Mouse (Mus musculus) frontal cortex, adult 2 months (tissue): ENCODE measurements around the gene Gm42417. TPM values are rescaled to one million over a fixed set of nuclear protein-coding genes. Genes with fewer than 3 reads are reported as not detected.

Source experiments
- DNase-seq, 2 experiments: peaks; one replicate each; pipeline ENCODE4 v3.0.0; 2022; ENCODE audit warnings: low spot score in 1 of 2; ENCODE audit errors: extremely low spot score in 1 of 2
- polyA plus RNA-seq: library from polyadenylated mRNA; depleted of rRNA; stranded (reverse); fragments of >200 nt; gene quantifications from 2 replicates; pipeline ENCODE4 v1.2.3, GENCODE M21; 2012

Gene Gm42417
- polyA plus RNA-seq, 1 experiment: not detected

DNA sequence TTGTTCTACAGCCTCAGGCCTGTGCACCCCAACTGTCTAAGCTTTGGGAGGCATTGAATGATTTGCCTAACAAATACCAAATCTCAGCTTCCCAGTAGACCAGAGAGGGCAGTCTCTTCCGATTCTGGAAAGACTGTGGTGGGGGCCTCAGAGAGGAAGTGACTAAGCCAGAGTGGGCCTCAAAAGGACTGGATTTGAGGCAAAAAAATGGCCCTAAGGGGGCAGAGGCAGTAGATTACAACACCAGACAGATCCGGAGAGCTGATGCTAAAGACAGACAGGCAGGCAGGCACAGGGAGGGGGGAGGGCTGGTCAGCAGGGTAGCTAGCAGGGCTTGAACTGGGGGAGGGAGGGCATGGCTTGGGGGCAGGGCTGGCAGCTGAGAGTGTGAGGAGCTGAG lies 27.2 kb upstream of the Gm42417 start:
- DNase-seq: no peak

DNA sequence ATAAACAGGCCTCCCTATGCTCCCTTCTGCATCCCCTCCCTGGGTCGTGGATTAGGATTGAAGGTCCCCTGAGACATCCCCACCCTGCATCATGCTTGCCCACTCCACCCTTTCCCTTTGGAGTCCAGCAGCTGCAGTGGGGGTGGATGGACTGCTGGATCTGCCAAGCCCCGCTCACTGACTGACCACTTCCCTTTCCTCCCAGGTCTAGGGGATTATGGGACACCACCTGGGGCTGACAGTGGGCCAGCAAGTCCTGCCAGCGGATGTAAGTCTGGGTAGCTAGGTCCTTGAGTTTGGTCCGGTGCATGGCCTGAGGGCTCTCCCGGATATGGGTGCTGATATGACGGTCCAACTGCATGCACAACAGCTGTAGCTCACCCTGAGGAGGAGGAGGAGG lies 24.9 kb upstream of the Gm42417 start:
- no peak for DNase-seq

DNA sequence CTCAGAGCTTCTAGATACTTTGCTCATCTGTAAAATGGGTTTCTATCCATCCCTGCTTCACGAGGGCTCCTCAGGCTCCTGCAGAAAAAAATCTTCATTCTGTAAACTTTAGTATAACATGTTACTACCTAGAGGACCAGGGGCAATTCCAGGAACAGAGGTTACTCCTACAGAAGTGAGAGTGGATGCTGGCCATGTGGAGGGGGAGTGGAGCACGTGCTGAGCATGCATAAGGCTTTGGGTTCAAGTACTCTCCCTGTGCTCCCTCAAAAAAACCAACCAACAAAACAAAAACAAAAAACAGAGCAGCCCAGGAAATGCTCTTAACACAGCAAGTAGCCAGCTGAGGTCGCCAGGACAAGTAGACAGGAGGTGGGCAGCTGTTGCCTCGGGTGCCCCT lies 24.4 kb upstream of the Gm42417 start:
- no peak for DNase-seq

GRCm38 (mm10) chr1:36563197-36563596 lies 24.0 kb upstream of the Gm42417 start:
- DNase-seq: no peak

- no peak for DNase-seq
These were observed 23.2 kb upstream of the Gm42417 start for GRCm38 (mm10) chr1:36562388-36562787.

DNA sequence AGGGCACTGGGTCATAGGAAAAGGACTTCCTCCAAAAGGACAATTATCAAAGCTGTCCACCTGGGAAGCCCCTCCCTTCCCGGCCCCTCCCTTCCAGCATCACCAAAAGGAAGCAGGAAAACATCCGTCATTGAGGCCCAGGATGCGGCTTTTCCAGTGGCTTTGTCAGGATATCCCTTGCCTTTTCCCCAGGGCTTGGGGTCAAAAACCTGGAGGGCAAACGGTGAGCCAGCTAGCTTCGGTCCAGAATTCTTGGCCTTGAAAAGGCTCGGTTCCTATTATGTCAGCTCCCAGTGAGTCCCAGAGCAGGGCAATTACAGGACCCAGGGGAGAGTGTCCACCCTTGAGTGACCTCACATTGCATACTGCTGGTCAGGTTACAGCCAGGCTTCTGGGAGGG lies 21.7 kb upstream of the Gm42417 start:
- DNase-seq: no peak

DNA sequence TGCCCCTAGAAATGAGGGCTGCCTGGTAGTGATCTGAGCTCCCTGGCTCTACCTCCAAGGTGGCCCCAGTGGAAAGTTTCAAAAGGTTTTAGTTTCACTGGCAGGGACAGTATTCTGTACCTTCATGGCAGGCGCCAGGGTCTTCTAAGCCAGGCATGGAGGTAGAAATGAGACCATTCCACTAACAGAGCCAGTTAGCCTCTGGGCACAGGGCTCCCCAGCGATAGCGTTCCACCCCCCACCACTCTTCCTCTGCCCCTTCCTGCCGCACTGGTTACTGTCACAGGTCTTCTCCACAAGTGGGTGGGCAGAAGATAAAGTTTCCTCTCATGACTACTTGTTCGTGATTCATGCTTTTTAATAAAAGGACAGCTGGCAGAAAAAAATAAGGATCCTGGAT lies 20.7 kb upstream of the Gm42417 start:
- no peak for DNase-seq

- no peak for DNase-seq
These were observed 20.0 kb upstream of the Gm42417 start for GRCm38 (mm10) chr1:36559256-36559655.

GRCm38 (mm10) chr1:36558031-36558993 lies 19.1 kb upstream of the Gm42417 start, which contains the start of gene Sema4c:
TSS of gene Sema4c (minus strand) at chr1:36558349.
- peak in 1 of 2 experiments; percentile 74 for DNase-seq

- peak in 1 of 2 experiments; percentile 71 for DNase-seq
These were observed 18.3 kb upstream of the Gm42417 start for GRCm38 (mm10) chr1:36557457-36558011.

DNA sequence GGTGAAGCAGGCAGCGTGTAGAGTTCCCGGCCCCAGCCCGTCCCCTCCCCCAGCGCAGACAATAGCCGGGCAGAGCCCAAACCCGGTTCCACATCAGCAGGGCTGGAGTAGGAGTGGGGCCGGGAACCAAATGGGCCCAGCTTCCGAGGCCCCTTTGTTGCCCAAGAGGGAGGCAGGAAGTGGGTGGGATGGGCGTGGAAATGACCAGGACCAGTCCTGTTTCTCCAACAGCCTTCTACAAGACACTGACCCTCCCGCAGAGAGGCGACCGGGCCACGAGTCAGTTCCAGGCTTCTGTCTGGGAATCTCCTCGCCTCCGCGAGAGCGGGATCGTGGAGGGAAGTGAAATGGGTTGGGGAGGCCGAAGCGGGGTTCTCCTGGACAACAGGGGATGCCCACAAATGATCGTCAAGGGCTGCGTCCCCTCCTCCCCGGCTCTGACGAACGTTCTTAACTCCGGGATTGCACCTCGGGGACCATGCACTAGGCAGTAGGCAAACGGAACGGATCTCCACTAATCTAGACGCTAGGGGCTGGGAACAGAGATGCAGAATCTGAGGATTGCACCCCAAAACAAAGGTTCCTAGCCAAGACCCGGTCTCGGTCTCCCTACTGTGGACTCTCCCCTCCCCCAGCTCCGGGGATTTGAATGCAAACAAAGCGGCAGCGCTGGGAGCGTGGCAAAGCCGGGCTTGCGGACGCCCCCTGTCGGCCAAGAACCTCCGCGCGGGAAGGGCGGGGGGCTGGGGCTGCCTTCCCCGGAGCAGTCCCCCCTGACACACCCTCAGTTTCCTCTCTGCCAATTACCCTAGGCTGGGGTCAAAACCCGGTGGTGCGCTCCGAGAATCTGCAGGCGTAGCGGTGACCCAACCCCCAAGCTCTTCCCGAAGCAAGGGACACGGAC lies 17.6 kb upstream of the Gm42417 start:
- DNase-seq: peak; percentile 73 to 96

DNA sequence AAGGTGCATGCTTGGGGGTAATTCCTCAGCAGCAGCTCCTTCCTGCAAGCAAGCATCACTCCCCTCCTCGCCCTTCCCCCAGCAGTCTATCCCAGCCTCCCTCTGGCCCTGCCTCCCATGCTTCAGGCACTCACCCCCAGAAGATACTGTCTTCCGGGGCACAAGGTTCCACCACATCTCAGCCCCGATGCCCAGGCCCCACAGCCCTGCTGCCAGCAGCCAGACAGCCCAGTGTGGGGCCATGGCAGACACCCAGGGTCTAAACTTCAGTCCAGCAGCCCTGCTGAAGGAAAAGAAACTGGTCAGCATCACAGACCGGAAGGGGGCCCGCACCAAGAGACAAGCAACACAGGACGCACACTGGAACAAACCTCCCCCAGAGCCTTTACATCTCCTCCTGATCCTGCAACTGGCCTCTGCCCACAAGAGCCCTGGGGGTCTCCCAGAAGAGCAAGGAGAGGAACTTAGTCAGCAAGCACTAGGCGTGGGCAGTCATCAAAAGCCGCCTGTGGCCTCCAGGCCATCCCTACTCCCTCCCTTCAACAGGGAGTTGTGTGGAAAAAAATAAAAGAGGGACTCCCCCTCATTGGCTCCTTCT lies 16.7 kb upstream of the Gm42417 start:
- peak in 1 of 2 experiments; percentile 16 for DNase-seq

- no peak for DNase-seq
These were observed 15.6 kb upstream of the Gm42417 start for GRCm38 (mm10) chr1:36554633-36555399.

DNA sequence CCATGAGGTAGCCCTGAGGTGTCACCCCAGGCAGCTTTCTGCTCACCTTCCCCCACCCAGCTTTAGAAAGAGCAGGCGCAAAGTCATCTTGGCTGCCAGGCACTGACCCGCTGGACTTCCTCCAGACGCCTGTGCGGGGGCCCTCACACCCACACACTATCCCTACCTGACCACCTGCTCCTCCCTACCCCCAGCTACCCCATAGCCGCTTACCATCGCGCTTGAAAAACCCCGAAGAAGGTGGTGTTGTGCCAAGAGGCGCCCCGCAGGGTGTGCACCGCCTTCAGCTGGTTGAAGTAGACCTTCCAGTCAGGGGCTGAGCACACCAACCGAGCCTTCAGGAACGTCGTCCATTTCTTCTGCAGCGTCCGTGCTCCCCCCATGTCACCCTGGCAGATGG lies 13.3 kb upstream of the Gm42417 start:
- DNase-seq: no peak

DNA sequence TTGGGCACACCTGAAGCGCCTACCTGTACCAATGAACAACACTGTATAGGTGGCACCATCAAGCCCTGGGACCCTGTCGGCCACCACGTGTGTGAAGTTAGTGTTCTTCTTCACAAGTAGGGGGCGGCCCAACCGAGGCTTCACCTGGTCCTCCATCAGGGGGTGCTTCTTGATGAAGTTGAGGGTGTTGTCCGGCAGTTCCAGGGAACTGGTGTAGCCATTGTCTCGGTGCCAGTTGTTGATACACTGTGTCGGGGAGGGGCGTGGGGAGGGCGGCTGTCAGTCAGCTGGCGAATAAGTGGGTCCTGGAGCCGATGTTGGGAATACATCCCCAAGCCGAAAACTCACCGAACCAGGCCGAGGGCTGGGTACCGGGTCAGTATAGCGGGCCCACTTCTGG lies 12.7 kb upstream of the Gm42417 start:
- DNase-seq: no peak

GRCm38 (mm10) chr1:36550075-36550863 lies 11.0 kb upstream of the Gm42417 start:
- no peak for DNase-seq

DNA sequence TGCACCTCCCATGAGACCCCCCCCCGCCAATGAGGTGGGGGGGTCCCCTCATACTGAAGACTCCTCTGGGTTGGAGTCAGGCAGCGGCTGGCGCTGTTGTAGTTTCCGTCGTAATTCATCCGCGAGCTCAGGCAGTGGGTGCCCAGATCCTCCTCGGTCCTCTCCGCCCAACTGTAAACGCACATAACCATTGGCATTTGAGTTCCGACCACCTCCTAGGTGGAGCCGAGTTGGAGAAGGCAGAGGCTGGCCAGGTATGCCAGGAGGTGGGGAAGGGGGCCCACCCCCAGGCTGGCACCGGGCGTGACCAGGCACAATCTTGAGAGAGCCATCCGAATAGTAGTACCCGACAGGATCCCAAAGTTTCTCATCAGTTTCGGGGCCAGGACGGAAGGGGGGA lies 10.3 kb upstream of the Gm42417 start:
- no peak for DNase-seq

DNA sequence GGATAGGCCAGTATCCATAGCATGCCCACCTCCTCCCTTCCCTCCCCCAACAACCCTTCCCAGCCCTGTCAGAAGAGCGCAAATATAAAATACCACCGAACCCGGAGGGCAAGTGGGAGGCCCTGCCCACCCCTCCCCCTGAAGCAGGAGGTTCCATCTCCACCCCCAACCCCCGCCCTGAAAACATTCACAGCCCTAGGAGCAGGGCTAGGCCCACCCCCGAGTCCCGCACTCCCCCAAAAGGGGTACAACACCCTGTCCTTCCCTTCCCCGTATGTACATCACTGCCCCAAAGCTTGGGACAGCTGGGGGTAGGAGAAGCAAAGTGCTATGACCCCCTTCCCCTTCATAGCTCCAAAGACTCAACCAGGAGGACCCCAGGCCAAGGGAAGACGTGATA lies 9.5 kb upstream of the Gm42417 start:
- DNase-seq: no peak

DNA sequence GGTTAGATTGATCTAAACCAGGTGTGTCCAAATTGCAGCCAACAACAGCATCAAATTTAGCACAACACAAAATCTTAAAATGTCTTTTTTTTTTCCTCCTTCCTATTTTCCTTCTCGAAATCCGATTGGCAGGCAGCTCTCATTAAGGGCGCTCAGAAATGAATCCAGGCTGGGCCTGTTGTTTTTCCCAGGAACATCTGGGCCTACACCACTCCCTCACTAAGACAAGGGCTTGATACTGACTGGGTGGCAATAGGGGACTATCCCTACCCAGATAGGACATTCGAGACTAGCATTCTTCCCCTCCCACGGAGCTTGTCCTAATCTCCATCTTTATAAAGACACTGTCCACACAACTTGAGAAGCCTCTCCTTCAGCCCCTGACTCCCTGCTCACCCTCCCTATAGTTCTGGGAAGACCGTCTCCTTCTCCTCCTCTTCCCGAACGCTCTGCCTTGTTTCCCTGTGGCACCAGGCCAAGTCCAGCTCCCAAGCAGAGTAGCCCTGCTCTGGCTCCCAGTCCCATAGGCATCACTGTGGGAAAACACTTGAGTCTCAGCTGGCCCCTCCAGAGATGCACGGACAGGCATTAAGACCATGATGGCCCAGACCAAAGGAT lies 8.9 kb upstream of the Gm42417 start:
- DNase-seq: peak in 1 of 2 experiments; percentile 36
